Mouse (Mus musculus) left cerebral cortex, postnatal 4 days (tissue): Measurements from ENCODE around the gene B4galt5. TPM values are rescaled to one million over a fixed set of nuclear protein-coding genes. Genes with fewer than 3 reads are reported as not detected.

Experiments
- DNase-seq: peaks from one replicate; pipeline ENCODE4 v3.0.0-alpha.2; 2022
- intact Hi-C: fragments of 180-260 bp; cut with DNase I; formaldehyde crosslinking; loops from one replicate; pipeline ENCODE4 v1.15.1; 2025
- total RNA-seq, 2 experiments: library from RNA; stranded (reverse); gene quantifications; 2 replicates each; pipeline ENCODE4 v1.2.3; 2021

B4galt5 gene
- total RNA-seq, 2 experiments from 2014 or later: 77.2 to 80.4 TPM

DNA sequence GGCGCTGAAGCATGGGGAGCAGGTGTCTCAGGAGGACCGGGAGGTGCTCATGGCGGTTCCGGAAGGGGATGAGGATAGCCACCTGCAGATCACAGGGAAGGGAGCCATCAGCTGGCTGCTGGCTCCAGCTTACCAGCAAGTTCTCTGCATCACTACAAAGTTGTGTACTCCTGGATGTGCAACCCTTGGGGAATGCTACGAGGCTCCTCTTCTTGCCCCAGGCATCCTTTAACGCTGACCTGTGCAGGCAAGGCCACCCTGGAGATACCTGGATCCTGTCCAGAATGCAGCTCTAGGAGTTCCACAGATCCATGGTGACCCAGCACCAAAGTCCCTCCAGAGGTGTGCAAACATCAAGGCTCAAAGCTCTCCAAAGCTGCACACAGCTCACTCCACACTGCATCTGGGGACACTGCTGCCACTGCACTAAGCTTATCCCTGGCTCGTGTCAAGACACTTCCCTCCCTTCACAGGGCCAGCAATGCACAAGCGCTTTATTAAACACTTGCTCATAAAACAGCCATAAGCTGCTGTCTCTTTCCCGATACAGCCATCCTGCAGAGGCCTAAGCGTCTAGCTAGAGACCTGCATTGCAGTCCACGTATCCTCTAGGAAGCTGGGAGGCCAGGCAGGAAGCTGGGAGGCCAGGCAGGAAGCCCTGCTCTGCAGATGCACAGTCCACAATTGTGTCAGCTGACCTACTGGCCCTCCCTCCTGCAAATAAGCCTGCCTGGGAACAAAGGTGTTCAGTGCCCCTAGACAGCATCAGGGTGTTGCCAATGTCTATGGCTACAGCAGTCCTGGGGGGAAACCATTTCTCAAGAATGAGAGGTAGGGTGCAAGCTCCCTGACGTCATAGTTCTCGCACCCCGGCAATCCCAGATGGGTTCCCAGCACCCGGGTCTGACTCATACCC is 42.1 kb downstream of the B4galt5 start:
- DNase-seq: no peak
- intact Hi-C loops: no loop called here

DNA sequence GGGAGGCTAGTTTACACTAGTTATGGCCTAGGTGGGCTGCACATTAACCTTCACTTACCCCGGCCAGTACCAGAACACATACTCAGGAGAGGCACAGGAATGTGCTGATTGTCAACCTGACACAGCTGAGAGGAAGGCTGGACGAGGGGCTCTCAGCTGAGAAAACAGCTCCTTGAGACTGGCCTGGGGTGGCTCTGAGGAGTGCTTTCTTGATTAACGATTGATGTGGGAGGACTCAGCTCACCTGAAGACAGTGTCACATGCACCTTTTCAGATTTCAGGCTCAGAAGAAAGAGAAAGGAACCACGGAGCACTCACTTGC is 42.7 kb downstream of the B4galt5 start:
- intact Hi-C loops: no loop called here

DNA sequence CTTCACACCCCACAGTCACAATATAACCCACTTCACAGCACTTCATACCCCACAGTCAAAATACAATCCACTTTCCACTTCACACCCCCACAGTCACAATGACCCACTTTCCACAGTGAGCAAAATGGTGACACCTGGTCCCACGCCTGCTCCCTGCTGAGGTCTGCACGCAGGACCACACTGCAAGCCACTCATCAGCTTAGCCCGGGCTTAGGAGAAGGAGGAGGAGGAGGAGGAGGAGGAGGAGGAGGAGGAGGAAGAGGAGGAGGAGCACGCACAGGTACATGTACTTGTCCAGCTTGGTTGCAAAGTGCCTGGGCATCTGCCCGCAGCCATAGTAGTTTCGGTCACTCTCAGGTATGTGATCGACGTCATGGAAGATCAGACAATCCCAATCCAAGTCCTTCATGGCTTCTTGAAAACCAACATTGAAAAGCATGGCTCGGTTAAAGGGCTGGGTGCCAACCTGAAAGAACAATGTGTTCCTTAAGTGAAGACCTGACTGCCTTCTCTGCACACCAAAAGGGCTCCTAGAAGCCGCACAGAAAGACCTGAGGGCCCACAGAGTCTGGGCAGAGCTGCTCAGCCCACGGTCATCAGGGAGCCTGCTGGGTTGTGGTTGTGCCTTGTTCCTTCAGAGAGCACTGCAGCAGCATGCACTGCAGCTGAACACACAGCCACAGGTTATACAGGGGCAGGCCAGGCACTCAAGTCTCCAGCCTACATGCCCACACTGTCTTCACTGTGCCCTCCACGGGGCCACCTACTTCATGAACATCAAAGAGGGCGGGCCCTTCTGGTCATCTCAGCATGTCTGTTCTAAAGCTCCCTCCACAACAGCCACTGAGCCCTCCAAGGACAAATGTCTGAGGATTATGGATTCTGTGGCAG is 43.4 kb downstream of the B4galt5 start:
- intact Hi-C loops: no loop called here

More for the DNA sequence above, 42.7 kb downstream of the B4galt5 start:
- DNase-seq: no peak

DNA sequence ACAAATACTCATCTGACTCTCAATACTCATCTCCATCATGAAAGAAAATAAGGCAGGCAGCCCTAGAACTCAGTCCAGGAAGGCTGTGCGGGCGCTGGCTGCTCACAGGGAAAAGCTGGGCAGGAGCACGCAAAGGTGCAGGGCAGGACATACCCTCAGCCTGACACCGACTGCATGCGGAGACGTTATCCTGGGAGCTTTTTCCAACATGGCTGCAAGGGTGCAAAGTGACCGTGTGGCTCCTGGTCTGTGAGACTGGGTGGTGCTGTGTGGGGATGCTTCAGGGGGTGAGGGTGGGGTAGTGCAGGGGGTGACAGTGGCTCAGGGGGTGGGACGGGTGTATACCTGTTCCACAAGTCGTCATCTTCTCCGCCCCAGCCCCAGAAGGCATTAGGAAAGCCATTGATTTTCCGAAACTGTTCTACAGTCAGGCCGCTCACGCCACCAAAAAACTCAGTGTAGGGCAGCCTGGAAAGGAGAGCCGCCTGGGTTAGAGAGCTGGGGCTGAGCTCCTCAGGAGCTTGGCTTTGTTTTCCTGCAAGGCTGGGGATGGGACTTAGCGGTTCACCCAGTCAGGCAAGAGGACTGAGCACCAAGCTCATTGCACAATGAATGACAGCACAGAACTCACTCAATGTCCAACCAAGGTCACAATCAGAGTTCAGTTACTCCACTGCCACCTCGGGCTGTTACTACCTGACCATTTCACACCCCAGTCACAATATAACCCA is 44.2 kb downstream of the B4galt5 start:
- intact Hi-C loops: no loop called here
- no peak for DNase-seq

More for the DNA sequence above, 43.4 kb downstream of the B4galt5 start:
- DNase-seq: no peak

DNA sequence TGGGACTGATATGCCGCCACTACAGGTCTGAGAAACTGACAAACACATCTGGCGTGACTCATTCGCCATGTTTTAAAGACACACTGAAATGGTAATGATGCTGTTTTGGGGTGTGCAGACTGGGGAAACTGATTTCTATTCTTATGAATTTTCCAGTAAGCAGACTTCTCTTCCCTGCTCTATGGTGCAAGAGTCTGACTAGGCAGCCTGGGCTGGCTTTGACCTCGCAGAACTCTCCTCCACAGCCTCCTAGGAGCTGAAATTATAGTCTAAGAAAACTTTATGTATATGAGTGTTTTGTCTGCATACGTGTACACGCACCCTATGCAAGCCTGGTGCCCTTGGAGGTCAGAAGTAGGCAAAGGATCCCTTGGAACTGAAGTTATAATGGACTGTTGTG is 45.2 kb downstream of the B4galt5 start:
- intact Hi-C loops: no loop called here
- DNase-seq: no peak

DNA sequence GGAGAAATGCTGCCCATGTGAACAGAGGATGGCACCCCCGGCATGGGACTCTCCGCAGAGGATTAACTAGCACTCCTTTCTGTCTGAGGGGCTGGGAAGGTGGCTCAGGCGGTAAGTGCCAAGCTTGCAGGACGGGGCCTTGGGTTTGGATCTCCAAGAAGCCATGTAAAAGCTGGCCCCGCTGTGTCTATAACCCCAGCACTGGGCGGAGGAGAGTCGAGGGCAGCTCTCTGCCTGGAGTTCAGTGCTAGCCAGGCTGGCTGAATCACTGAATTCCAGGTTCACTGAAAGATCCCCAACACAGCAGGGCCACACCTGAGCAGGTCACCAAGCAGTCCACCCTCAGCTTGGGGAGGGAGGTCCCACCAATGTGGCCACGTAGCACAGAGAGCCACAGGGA is 45.8 kb downstream of the B4galt5 start:
- intact Hi-C loops: no loop called here
- DNase-seq: no peak

- intact Hi-C loops: no loop called here
- DNase-seq: no peak
Measured at GRCm38 (mm10) chr2:167302641-167303040, 46.3 kb downstream of the B4galt5 start.

DNA sequence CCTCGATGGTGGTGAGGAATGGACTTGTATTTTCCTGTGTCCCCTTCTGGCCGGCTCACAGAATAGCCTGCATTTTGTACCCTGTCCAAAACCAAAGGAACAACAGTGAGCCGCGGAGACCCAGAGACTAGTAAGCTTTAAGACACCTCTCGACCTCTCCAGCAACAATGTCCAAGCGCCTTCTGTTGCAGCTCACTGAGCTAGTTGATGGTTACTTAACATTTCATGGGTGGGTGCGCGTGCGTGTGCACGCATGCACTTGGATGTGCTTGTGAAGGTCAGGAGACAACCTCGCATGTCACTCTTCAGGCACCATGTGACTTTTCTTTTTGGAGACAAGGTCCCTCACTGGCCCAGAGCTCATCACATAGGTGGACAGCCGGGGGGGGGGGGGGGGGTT is 47.0 kb downstream of the B4galt5 start:
- intact Hi-C loops: no loop called here
- no peak for DNase-seq

- no peak for DNase-seq
- intact Hi-C loops: no loop called here
Measured at GRCm38 (mm10) chr2:167301601-167302000, 47.4 kb downstream of the B4galt5 start.

GRCm38 (mm10) chr2:167300943-167301497 is 48.0 kb downstream of the B4galt5 start:
- DNase-seq: no peak
- intact Hi-C loops: no loop called here

- intact Hi-C loops: loop anchor here (10.0 kb wide), 1 partner anchor 45 kb away; the partner anchor contains the start of gene B4galt5
- peak; percentile 40 for DNase-seq
Measured at GRCm38 (mm10) chr2:167299861-167300667, 48.9 kb downstream of the B4galt5 start.

- DNase-seq: peak; percentile 70
- intact Hi-C loops: loop anchor here (10.0 kb wide), 1 partner anchor 46 kb away; the partner anchor contains the start of gene B4galt5
Measured at GRCm38 (mm10) chr2:167298729-167299705, 50.0 kb downstream of the B4galt5 start.

DNA sequence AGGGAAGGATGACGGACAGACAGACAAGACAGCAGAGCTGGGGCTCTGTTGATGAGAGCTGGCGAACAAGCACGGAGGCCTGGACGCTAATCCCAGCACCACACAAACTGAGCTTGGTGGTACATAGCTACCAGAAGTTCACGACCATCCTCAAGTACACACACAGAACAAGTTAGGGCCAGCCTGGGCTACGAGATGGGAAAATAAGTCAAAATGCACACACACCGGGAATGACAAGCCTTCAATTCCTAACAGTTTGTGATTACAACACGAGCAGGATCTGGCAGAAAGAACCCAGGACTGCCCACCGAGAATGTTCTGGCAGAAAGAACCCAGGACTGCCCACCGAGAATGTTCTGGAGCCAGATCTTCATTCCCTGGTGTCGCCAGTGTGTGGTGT is 51.0 kb downstream of the B4galt5 start:
- DNase-seq: no peak
- intact Hi-C loops: loop anchor here (10.0 kb wide), 1 partner anchor 47 kb away; the partner anchor contains the start of gene B4galt5

DNA sequence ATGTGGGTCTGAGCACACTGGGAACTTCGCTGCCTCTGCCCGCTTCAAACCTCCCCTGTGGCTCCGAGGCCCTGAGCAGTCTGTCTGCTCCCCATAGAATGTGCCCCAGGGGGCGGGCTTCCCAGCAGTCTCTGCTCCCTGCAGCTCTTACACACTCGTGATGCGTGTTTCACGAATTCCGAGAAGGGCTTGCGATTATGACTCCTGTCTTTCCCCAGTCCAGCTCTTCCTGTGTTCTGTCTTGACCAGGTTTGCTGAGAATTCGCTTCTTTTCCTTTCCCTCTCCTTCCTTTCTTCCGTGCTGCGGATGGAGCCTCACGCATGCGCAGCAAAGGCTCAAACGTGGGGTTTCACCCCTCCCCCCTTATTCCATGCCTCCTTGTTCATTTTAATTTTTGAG is 54.1 kb downstream of the B4galt5 start:
- intact Hi-C loops: loop anchor here (10.0 kb wide), 1 partner anchor 50 kb away; the partner anchor contains the start of gene B4galt5
- no peak for DNase-seq

- intact Hi-C loops: loop anchor here (10.0 kb wide), 1 partner anchor 51 kb away; the partner anchor contains the start of gene B4galt5
- no peak for DNase-seq
Measured at GRCm38 (mm10) chr2:167294216-167294615, 54.8 kb downstream of the B4galt5 start.

DNA sequence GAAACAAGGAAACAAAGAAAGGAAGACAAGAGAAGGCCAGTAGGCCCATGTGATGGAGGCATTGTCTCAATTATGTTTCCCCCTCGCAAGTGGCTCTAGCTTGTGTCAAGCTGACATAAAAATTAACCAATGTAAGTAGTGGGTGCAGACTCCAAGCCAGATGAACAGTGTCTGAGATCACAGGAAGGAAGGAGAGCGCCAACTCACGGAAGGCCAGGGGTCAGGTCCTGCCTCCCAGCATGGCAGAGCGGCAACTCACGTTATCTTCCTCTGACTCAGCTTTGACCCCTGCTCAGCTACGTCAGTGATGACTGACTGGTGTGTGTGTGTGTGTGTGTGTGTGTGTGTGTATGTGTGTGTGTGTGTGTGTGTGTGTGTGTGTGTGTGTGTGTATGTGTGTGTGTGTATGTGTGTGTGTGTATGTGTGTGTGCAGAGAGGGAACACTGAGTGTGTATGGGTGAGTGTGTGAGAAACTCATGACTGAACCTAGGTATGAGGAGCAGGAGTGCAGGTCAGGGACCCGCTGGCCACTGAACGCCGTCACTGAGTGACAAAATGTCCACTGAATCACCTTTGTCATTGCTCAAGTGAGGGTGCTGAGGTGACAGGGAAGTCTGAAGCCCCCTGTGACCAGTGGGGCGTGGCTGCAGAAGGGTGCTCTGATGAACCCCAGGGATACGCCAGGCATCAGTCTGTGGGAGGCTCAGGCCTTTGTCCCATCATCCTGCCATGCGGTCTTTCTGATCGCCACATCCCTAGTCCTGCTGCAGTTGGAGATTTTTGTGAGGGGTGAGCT is 55.5 kb downstream of the B4galt5 start:
- intact Hi-C loops: loop anchor here (10.0 kb wide), 1 partner anchor 51 kb away; the partner anchor contains the start of gene B4galt5
- no peak for DNase-seq

DNA sequence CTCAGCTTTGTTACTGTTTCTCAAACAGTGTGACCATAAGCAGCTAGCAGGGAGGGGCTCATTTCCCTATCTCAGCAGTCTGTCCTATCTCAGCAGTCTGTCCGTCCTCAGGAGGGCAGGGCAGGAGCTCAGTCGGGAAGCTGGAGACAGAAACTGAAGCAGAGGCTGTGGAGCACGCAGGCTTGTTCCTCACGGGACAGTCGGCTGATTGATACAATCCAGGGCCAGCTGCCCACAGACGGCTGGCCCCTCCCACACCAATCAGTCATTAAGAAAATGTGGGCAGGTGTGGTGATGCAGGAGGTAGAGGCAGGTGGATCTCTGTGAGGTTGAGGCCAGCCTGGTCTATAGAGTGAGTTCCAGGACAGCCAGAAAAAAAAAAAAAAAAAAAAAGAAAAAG is 56.1 kb downstream of the B4galt5 start:
- intact Hi-C loops: loop anchor here (10.0 kb wide), 1 partner anchor 52 kb away; the partner anchor contains the start of gene B4galt5
- no peak for DNase-seq
